Comparison of ENCODE assay signal across 8 mouse cellular contexts in the genomic region with DNA sequence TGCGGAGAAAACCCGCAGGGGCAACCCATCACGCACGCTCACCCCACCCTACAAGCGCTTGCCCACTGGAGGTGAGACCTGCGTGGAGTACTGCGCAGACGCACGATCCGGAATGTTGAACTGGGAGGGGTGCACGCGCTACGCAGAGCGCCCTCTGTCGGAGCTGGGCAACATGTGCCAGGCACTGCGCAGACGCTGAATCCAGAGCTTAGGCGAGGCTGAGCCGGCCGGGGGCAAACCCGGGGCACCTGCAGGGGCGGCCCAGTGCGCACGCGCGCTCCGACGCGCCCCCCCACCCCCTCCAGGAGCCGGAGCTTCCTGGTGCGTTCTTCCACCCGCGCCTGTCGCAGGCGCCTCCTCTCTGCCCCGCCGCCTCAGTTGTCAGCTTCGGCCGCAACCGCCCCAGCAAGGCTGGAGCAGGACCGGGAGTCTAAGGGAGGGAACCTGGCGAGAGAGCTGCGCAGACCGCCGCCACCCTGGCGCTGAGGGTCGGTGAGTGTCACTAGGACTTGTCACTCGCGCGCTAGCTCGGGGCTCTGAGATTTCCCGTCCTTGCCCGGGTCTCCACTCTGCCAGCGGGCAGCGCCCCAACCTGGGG. TPM values are rescaled to one million over a fixed set of nuclear protein-coding genes. Genes with fewer than 3 reads are reported as not detected.
DNase-seq lines count a peak whose midpoint lies in the region; ATAC-seq and TF ChIP-seq lines count a peak whose summit lies in the region.

A gene (plus strand): TSS at position 191 of the 598 bp plus-strand sequence.

- H3K4me3 ChIP-seq in C2C12 (ENCODE audit: insufficient read depth, poor library complexity, severe bottlenecking): peak within 1 kb of the TSS; percentile 14
- H3K4me3 ChIP-seq in heart, embryonic 13.5 days: peak within 1 kb of the TSS; percentile 89
- H3K4me3 ChIP-seq in liver, embryonic 12.5 days: peak within 1 kb of the TSS; percentile 90
- H3K4me3 ChIP-seq in stomach, embryonic 15.5 days (replicated peaks): peak within 1 kb of the TSS; percentile 74

- H3K79me2 ChIP-seq in C2C12 (ENCODE audit: control insufficient read depth, insufficient read depth): no peaks in the 10 kb centered on the region

- peak within 1 kb of the TSS; percentile 97 for H3K4me2 ChIP-seq in heart, embryonic 13.5 days
- H3K4me2 ChIP-seq in liver, embryonic 12.5 days: peak within 1 kb of the TSS; percentile 89
- H3K4me2 ChIP-seq in stomach, embryonic 15.5 days: peak within 1 kb of the TSS; percentile 99

- H3K36me3 ChIP-seq in C2C12 (ENCODE audit: control insufficient read depth, insufficient read depth): no peaks in the 10 kb centered on the region
- H3K36me3 ChIP-seq in heart, embryonic 13.5 days: no peaks in the 10 kb centered on the region
- peaks cover 7% of the 10 kb centered on the region for H3K36me3 ChIP-seq in liver, embryonic 12.5 days
- H3K36me3 ChIP-seq in stomach, embryonic 15.5 days: no peaks in the 10 kb centered on the region

- H3K9ac ChIP-seq in heart, embryonic 13.5 days: peak within 1 kb of the TSS; percentile 92
- peak within 1 kb of the TSS; percentile 96 for H3K9ac ChIP-seq in liver, embryonic 12.5 days
- H3K9ac ChIP-seq in stomach, embryonic 15.5 days: peak within 1 kb of the TSS; percentile 73

- under 1% methylated on average over 53 of the region's 55 CpGs for WGBS in heart, embryonic 13.5 days
- 0% methylated on average over 49 of the region's 55 CpGs for WGBS in liver, embryonic 12.5 days (ENCODE audit: insufficient replicate concordance)
- WGBS in stomach, embryonic 15.5 days: under 1% methylated on average over 47 of the region's 55 CpGs

- H3K4me1 ChIP-seq in heart, embryonic 13.5 days: peaks cover 28% of the 10 kb centered on the region
- H3K4me1 ChIP-seq in liver, embryonic 12.5 days: peaks cover 59% of the 10 kb centered on the region
- H3K4me1 ChIP-seq in stomach, embryonic 15.5 days: peaks cover 10% of the 10 kb centered on the region; the same call in 1 of the 2 replicates

- TF ChIP-seq CTCF in C2C12 (IDR thresholded peaks at IDR 0.05; ENCODE audit: control insufficient read depth, insufficient read depth, insufficient read length): peak; percentile 99

- no peaks in the 10 kb centered on the region for H3K9me3 ChIP-seq in heart, embryonic 13.5 days
- no peaks in the 10 kb centered on the region for H3K9me3 ChIP-seq in liver, embryonic 12.5 days (replicated peaks)
- H3K9me3 ChIP-seq in stomach, embryonic 15.5 days: no peaks in the 10 kb centered on the region

- peaks cover 13% of the 10 kb centered on the region for H3K27me3 ChIP-seq in C2C12 (ENCODE audit: control insufficient read depth, insufficient read depth, insufficient read length)
- peaks cover 24% of the 10 kb centered on the region for H3K27me3 ChIP-seq in heart, embryonic 13.5 days (replicated peaks)
- H3K27me3 ChIP-seq in liver, embryonic 12.5 days (replicated peaks): peaks cover 27% of the 10 kb centered on the region
- 0 out of 2 replicates have a peak, but pooled peaks cover 7% of the 10 kb centered on the region for H3K27me3 ChIP-seq in stomach, embryonic 15.5 days (replicated peaks)

- H3K79me3 ChIP-seq in C2C12 (ENCODE audit: low read depth): no peaks in the 10 kb centered on the region

- peak within 1 kb of the TSS; percentile 46; the same call in 1 of the 2 replicates for H3K27ac ChIP-seq in heart, embryonic 13.5 days (replicated peaks)
- H3K27ac ChIP-seq in liver, embryonic 12.5 days: peak within 1 kb of the TSS; percentile 97
- peak within 1 kb of the TSS; percentile 75 for H3K27ac ChIP-seq in stomach, embryonic 15.5 days

- ATAC-seq in erythroid progenitor cell, adult 5-6 weeks (replicated peaks; ENCODE audit: low FRiP score, poor library complexity, severe bottlenecking): peak; percentile 79
- ATAC-seq in heart, embryonic 13.5 days (ENCODE audit: extremely low read depth, insufficient number of reproducible peaks, low FRiP score, low TSS enrichment): peak; percentile 89
- ATAC-seq in liver, embryonic 12.5 days: peak; percentile 87
- peak; percentile 94 for ATAC-seq in stomach, embryonic 15.5 days (ENCODE audit: insufficient read depth, low FRiP score, low read depth)

- peak; percentile 91 for DNase-seq in brain, embryonic 18.5 days (ENCODE audit: low read depth, low spot score)
- DNase-seq in kidney, postnatal 10 days: peak; percentile 96
- DNase-seq in natural killer cell, adult 2 months (ENCODE audit: low spot score in 2 of 2): peak; percentile 69 to 95

- H3ac ChIP-seq in C2C12 (ENCODE audit: control insufficient read depth, insufficient read length, low read depth): peak within 1 kb of the TSS; percentile 62

TF ChIP-seq in C2C12, 6 proteins besides CTCF, POLR2A, EP300 and RAD21:
- TF ChIP-seq MAX (IDR thresholded peaks at IDR 0.05) (peak; percentile 94), FOSL1 (IDR thresholded peaks at IDR 0.05; ENCODE audit: insufficient read depth, low read length, poor library complexity, severe bottlenecking) (no peak)

RNA-seq across cellular contexts. Expression of the gene that starts here (rescaled TPM):
- 0.66 TPM for polyA plus RNA-seq in C2C12 (2012; fragmentation: generic; extraction: Trizol)
- total RNA-seq in erythroid progenitor cell, adult 5-6 weeks (2015; ENCODE audit: low replicate concordance): 38.9 and 43.2 TPM in 2 replicates
- 45.6 and 46.2 TPM in 2 replicates for total RNA-seq in erythroid progenitor cell, adult 5-6 weeks (2017; ENCODE audit: low replicate concordance)
- polyA plus RNA-seq in heart, embryonic 13.5 days (2015; fragmentation: Nextera tagmentation; extraction: Ambion mirVana): 6.2 and 6.4 TPM in 2 replicates
- 21.1 and 22.6 TPM in 2 replicates for polyA plus RNA-seq in liver, embryonic 12.5 days (2016; fragmentation: Nextera tagmentation; extraction: Ambion mirVana)
- polyA plus RNA-seq in stomach, embryonic 15.5 days (2015; fragmentation: Nextera tagmentation; extraction: Ambion mirVana): 11.9 TPM in 2 replicates

Comparison
In these comparisons a context has a peak if more than half of its experiments do, and no peak if none do; other contexts are left out.
1. Peak in every context shown above with its lines: DNase-seq, ATAC-seq, H3K4me3 ChIP-seq and H3K27ac ChIP-seq.
2. H3K4me3 ChIP-seq: peak in every context shown above with its lines; median percentile 90 in liver, embryonic 12.5 days; 89 in heart, embryonic 13.5 days; 74 in stomach, embryonic 15.5 days; 14 in C2C12.
3. H3K27ac ChIP-seq: peak in every context shown above with its lines; median percentile 97 in liver, embryonic 12.5 days; 75 in stomach, embryonic 15.5 days; 46 in heart, embryonic 13.5 days.